Mouse (Mus musculus) intestine, postnatal 0 days (tissue): ENCODE data around the gene Hras. TPM values are rescaled to one million over a fixed set of nuclear protein-coding genes. Genes with fewer than 3 reads are reported as not detected.

ENCODE experiments used
- ATAC-seq: fragments of 200-750 bp; cut with Nextera tagmentation; 2 replicates; pipeline ENCODE4 v1.8.0; 2017; ENCODE audit warnings: mild to moderate bottlenecking, moderate TSS enrichment, moderate library complexity
- H3K27ac ChIP-seq: fragments of 300-500 bp; sonication (generic); 2 replicates; pipeline ENCODE4 v1.5.1; 2014; ENCODE audit warnings: mild to moderate bottlenecking, low read depth, low read length, moderate library complexity
- H3K27me3 ChIP-seq: fragments of 300-500 bp; sonication (generic); replicated peaks from 2 replicates; pipeline ENCODE4 v1.6.1; 2014; ENCODE audit warnings: low read length, mixed read lengths; ENCODE audit not compliant: control insufficient read depth, insufficient read depth
- H3K36me3 ChIP-seq: fragments of 300-500 bp; sonication (generic); 2 replicates; pipeline ENCODE4 v1.6.1; 2014; ENCODE audit warnings: mild to moderate bottlenecking, moderate library complexity; ENCODE audit not compliant: control insufficient read depth, insufficient read depth
- H3K4me1 ChIP-seq: fragments of 300-500 bp; sonication (generic); replicated peaks from 2 replicates; pipeline ENCODE4 v1.6.1; 2014; ENCODE audit warnings: antibody characterized with exemption, low read length, mixed read lengths; ENCODE audit not compliant: control insufficient read depth, insufficient read depth
- H3K4me2 ChIP-seq: fragments of 300-500 bp; sonication (generic); replicated peaks from 2 replicates; pipeline ENCODE4 v1.6.1; 2014; ENCODE audit warnings: low read depth, mild to moderate bottlenecking, moderate library complexity
- H3K4me3 ChIP-seq: fragments of 300-500 bp; sonication (generic); 2 replicates; pipeline ENCODE4 v1.5.1; 2014; ENCODE audit warnings: low read depth, low read length
- H3K9ac ChIP-seq: fragments of 300-500 bp; sonication (generic); 2 replicates; pipeline ENCODE4 v1.6.1; 2014; ENCODE audit warnings: mild to moderate bottlenecking, low read depth, low read length
- H3K9me3 ChIP-seq: fragments of 300-500 bp; sonication (generic); 2 replicates; pipeline ENCODE4 v1.6.1; 2016; ENCODE audit warnings: mixed run types; ENCODE audit not compliant: control insufficient read depth
- CTCF ChIP-seq: sonication (generic); IDR thresholded peaks from 2 replicates; pipeline ENCODE4 v1.5.1; 2016; ENCODE audit warnings: low read depth, mild to moderate bottlenecking, control low read depth, antibody characterized with exemption, moderate library complexity
- WGBS: fragments of 180-500 bp; shearing (Covaris S2); extraction: QIAGEN DNeasy Blood & Tissue Kit; methylation state at CpG from one replicate; pipeline ENCODE4 v1.1.7; 2014; 5-methylcytosine and 5-hydroxymethylcytosine counted together
- polyA plus RNA-seq: library from polyadenylated mRNA; unstranded; fragments of >200 nt; fragmentation: Nextera tagmentation; extraction: Ambion mirVana; gene quantifications from 2 replicates; pipeline ENCODE4 v1.2.1, GENCODE M21; 2015

The Hras gene
- polyA plus RNA-seq, 1 experiment from 2014 or later, result 72.3 TPM

GRCm38 (mm10) chr7:141215880-141216733 lies 22.3 kb upstream of the Hras start:
- H3K4me1 ChIP-seq, result peaks cover 27% of the 10 kb centered on the region
- H3K27me3 ChIP-seq, result no peaks in the 10 kb centered on the region
- peaks cover 12% of the 10 kb centered on the region; the same call in 1 of the 2 replicates for H3K36me3 ChIP-seq
- under 1% methylated on average over 42 of the region's 42 CpGs for WGBS
- peak overlapping the region; percentile 95 for H3K4me2 ChIP-seq
- peak; percentile 79 for ATAC-seq
- H3K4me3 ChIP-seq, result peak overlapping the region; percentile 62
- peak overlapping the region; percentile 98 for H3K27ac ChIP-seq
- H3K9ac ChIP-seq, result peak overlapping the region; percentile 75
- no peaks in the 10 kb centered on the region for H3K9me3 ChIP-seq
- no peak for TF ChIP-seq CTCF

DNA sequence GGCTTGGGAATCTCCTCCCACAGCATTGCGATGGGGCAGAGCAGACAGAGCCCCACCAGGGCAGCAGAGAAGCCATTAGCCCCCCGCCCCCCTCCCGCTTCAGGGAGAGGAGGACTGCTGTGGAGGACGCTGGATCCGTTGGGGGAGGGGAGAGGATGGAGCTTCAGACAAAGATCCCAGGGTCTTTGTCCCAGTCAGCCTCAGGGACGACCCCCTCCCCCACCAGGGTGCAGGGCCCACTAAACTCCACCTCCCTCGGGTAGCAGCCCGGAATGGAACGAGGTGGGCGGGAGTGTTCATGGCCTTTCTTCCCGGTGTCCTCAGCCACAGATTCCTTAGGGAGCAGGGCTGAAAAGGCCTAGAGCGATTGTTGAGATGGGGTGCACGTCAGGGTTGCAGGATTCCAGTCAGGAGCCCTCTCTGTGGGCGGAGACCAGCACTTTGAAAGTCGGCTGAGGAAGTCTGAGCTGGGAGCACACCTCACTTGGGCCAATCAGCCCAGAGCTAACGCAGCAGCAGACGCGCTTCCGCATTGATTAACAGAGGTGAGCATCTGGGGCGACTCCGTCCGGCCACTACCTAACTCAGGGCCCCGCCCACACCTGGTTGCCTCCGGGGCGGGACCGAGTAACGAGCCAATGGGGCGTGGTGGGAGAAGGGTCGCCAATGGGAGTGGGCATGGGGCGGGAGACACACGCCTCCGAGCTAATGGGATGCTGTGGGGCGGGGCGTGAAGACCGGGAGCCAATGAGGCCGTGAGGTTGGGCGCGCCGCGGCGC lies 21.5 kb upstream of the Hras start, which contains the start of gene Rassf7:
TSS of gene Rassf7 (plus strand) at position 760 of the 779 bp plus-strand sequence.
- ATAC-seq, result peak; percentile 91
- Histone ChIP-seq H3K27me3 (no peaks in the 10 kb centered on the region), H3K36me3 (peaks cover 12% of the 10 kb centered on the region; the same call in 1 of the 2 replicates), H3K4me3 (peak within 1 kb of the TSS; percentile 62), H3K9ac (peak within 1 kb of the TSS; percentile 75), H3K9me3 (no peaks in the 10 kb centered on the region), H3K27ac (peak within 1 kb of the TSS; percentile 98), H3K4me1 (peaks cover 19% of the 10 kb centered on the region), H3K4me2 (peak within 1 kb of the TSS; percentile 95)
- TF ChIP-seq CTCF, result no peak
- under 1% methylated on average over 41 of the region's 41 CpGs for WGBS

GRCm38 (mm10) chr7:141214310-141214709 lies 20.5 kb upstream of the Hras start:
- Histone ChIP-seq H3K4me3 (no peak overlapping the region), H3K4me1 (peaks cover 18% of the 10 kb centered on the region), H3K36me3 (peaks cover 12% of the 10 kb centered on the region; the same call in 1 of the 2 replicates), H3K27ac (peak overlapping the region; percentile 41; the same call in 1 of the 2 replicates), H3K4me2 (peak overlapping the region; percentile 95), H3K9ac (no peak overlapping the region), H3K27me3 (no peaks in the 10 kb centered on the region), H3K9me3 (no peaks in the 10 kb centered on the region)
- 56% methylated on average over 3 of the region's 3 CpGs for WGBS
- no peak for ATAC-seq
- no peak for TF ChIP-seq CTCF

GRCm38 (mm10) chr7:141213605-141214235 lies 19.9 kb upstream of the Hras start, which contains the start of gene Lmntd2:
Lmntd2 (minus strand) TSS chr7:141214080.
- Histone ChIP-seq H3K36me3 (peaks cover 12% of the 10 kb centered on the region; the same call in 1 of the 2 replicates), H3K27me3 (no peaks in the 10 kb centered on the region), H3K4me3 (peak within 1 kb of the TSS; percentile 62), H3K9ac (0 out of 2 replicates have a peak within 1 kb of the TSS, but pooled peaks have one; percentile 28), H3K4me2 (peak within 1 kb of the TSS; percentile 95), H3K27ac (peak within 1 kb of the TSS; percentile 90), H3K4me1 (peaks cover 18% of the 10 kb centered on the region), H3K9me3 (no peaks in the 10 kb centered on the region)
- TF ChIP-seq CTCF, result no peak
- ATAC-seq, result no peak
- 77% methylated on average over 11 of the region's 11 CpGs for WGBS

DNA sequence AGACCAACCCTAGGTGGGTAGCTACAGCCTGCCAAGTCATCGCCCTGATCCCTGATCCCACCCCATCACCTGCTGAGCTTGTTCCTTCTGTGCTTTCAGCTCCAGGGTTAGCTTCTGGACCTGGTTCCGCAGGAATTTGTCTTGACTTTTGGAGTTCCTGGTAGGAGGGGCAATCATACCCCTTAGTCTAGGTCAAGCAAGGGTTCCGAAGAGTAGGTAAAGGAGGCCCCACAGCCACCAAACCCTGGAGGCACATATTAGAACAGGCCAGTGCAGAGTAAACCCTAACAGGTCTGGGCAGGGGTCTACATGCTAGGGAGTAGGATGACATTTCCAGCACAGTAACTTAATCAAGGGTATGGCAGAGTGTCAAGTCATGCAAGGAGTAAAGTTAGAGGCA lies 19.3 kb upstream of the Hras start:
- TF ChIP-seq CTCF, result no peak
- Histone ChIP-seq H3K4me3 (no peak overlapping the region), H3K4me1 (peaks cover 17% of the 10 kb centered on the region), H3K9me3 (no peaks in the 10 kb centered on the region), H3K27me3 (no peaks in the 10 kb centered on the region), H3K4me2 (peak overlapping the region; percentile 38; the same call in 1 of the 2 replicates), H3K9ac (no peak overlapping the region), H3K27ac (peak overlapping the region; percentile 57; the same call in 1 of the 2 replicates), H3K36me3 (peaks cover 12% of the 10 kb centered on the region; the same call in 1 of the 2 replicates)
- ATAC-seq, result no peak
- WGBS, result 51% methylated on average over 3 of the region's 3 CpGs
